Mouse (Mus musculus): ENCODE measurements at regions not wholly inside any gene's neighbourhood (a gene's known extent, or its start where the extent isn't known, plus 50 kb on each side); places are given as distances from the start of the nearest gene placed in this dataset.

DNA sequence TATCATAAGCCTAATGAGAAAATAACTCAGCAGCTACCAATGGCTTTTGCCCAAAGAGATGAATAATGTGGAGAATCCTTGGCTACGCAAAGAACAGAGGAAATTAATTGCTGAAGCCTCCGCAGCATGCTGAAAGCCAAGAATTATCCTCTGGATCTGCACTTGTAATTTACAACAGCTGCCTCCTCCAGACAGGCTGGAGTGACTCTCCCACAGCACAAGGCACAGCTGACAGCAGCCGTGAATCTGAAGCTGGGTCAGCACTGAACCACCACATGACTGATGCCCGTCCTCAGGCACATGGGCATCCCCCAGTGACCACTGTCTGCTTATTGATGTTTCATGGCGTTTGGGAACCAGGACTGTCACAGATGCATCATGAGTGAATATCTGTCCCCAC, 299.8 kb downstream of the Psat1 start:
- Histone ChIP-seq H3K27me3 (ENCODE audit: control insufficient read depth, insufficient read depth, low read length) (no peaks in the 10 kb centered on the region), H3K27ac (replicated peaks) (no peak overlapping the region), H3K4me1 (replicated peaks; ENCODE audit: control insufficient read depth, insufficient read depth) (no peaks in the 10 kb centered on the region), H3K9me3 (ENCODE audit: control insufficient read depth, low read length) (no peaks in the 10 kb centered on the region), H3K4me3 (ENCODE audit: low read depth, low read length) (no peak overlapping the region), H3K9ac (ENCODE audit: low read length) (no peak overlapping the region), H3K4me2 (replicated peaks; ENCODE audit: low read depth) (no peak overlapping the region), H3K36me3 (ENCODE audit: control insufficient read depth, insufficient read depth, low read length) (no peaks in the 10 kb centered on the region)
- WGBS, result 54% methylated on average over 5 of the region's 5 CpGs
- TF ChIP-seq EP300 (optimal IDR thresholded peaks at IDR 0.05), result no peak
- no peak for TF ChIP-seq CTCF (IDR thresholded peaks at IDR 0.05; ENCODE audit: low read depth)
- ATAC-seq (ENCODE audit: low FRiP score, low TSS enrichment) (no peak), DNase-seq (ENCODE audit: low spot score) (no peak)

DNA sequence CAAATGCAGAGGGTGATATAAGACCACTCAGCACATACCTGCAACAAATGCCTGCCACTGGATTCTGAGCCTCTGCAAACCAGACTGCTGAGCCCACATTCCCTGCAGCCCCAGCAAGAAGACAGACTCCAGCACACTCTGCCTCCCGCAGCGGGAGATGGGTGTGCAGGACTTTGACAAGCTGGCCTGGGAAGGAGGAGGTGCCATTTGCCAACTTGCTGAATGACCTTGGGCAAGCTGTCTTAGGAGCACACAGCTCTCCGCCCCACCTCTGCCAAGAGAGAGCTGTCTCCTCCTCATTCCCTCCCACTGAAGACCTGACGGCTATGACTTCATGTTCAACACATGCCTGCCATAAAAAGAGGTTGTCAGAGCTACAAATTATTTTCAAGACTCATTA, 302.4 kb downstream of the Psat1 start:
- TF ChIP-seq EP300 (optimal IDR thresholded peaks at IDR 0.05) (no peak), CTCF (IDR thresholded peaks at IDR 0.05; ENCODE audit: low read depth) (no peak)
- WGBS, result 67% methylated on average over 4 of the region's 4 CpGs
- Histone ChIP-seq H3K27ac (replicated peaks) (no peak overlapping the region), H3K4me3 (ENCODE audit: low read depth, low read length) (no peak overlapping the region), H3K36me3 (ENCODE audit: control insufficient read depth, insufficient read depth, low read length) (no peaks in the 10 kb centered on the region), H3K4me2 (replicated peaks; ENCODE audit: low read depth) (no peak overlapping the region), H3K4me1 (replicated peaks; ENCODE audit: control insufficient read depth, insufficient read depth) (no peaks in the 10 kb centered on the region), H3K9ac (ENCODE audit: low read length) (no peak overlapping the region), H3K27me3 (ENCODE audit: control insufficient read depth, insufficient read depth, low read length) (no peaks in the 10 kb centered on the region), H3K9me3 (ENCODE audit: control insufficient read depth, low read length) (no peaks in the 10 kb centered on the region)
- DNase-seq (ENCODE audit: low spot score) (no peak), ATAC-seq (ENCODE audit: low FRiP score, low TSS enrichment) (no peak)

DNA sequence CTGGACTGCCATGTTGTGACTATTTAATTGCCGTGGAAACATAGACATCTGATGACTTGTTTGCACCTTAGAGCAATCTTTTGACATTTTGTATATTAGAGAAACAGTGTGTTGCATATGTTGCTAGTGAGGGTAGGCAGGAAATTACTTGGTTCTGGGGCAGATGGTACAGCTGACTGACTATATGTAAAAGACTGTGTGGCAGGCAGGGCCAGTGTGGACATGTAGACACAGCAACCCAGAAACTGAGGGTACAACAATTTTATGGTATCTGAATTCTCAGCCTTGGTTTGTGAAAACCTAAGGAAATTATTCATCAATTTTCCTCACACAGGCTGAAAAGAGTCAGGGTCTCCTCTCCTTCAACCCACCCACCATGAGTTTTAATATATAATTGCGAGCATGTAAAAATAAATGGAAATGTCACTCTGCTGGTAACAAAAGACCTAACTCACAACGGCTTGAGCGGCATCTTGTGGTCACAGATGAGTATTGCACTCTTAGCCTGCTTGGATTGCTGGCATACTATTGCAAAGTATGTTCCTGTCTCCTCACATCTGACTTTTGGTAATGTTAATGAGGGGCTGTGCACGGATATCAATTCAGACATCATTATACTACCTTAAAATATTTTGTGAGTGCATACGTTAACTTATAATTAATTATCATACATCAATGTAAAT, 329.8 kb downstream of the Psat1 start:
- no peaks in the 10 kb centered on the region for H3K9me3 ChIP-seq (ENCODE audit: control insufficient read depth, low read length)
- no peak overlapping the region for H3K4me3 ChIP-seq (ENCODE audit: low read depth, low read length)
- H3K27me3 ChIP-seq (ENCODE audit: control insufficient read depth, insufficient read depth, low read length), result no peaks in the 10 kb centered on the region
- WGBS, result 16% methylated on average over 6 of the region's 6 CpGs
- ATAC-seq (ENCODE audit: low FRiP score, low TSS enrichment), result no peak
- H3K9ac ChIP-seq (ENCODE audit: low read length), result no peak overlapping the region
- peak; percentile 46 for DNase-seq (ENCODE audit: low spot score)
- no peak overlapping the region for H3K27ac ChIP-seq (replicated peaks)
- no peak overlapping the region for H3K4me2 ChIP-seq (replicated peaks; ENCODE audit: low read depth)
- H3K36me3 ChIP-seq (ENCODE audit: control insufficient read depth, insufficient read depth, low read length), result no peaks in the 10 kb centered on the region
- H3K4me1 ChIP-seq (replicated peaks; ENCODE audit: control insufficient read depth, insufficient read depth), result no peaks in the 10 kb centered on the region
- no peak for TF ChIP-seq EP300 (optimal IDR thresholded peaks at IDR 0.05)
- peak; percentile 94 for TF ChIP-seq CTCF (IDR thresholded peaks at IDR 0.05; ENCODE audit: low read depth)

DNA sequence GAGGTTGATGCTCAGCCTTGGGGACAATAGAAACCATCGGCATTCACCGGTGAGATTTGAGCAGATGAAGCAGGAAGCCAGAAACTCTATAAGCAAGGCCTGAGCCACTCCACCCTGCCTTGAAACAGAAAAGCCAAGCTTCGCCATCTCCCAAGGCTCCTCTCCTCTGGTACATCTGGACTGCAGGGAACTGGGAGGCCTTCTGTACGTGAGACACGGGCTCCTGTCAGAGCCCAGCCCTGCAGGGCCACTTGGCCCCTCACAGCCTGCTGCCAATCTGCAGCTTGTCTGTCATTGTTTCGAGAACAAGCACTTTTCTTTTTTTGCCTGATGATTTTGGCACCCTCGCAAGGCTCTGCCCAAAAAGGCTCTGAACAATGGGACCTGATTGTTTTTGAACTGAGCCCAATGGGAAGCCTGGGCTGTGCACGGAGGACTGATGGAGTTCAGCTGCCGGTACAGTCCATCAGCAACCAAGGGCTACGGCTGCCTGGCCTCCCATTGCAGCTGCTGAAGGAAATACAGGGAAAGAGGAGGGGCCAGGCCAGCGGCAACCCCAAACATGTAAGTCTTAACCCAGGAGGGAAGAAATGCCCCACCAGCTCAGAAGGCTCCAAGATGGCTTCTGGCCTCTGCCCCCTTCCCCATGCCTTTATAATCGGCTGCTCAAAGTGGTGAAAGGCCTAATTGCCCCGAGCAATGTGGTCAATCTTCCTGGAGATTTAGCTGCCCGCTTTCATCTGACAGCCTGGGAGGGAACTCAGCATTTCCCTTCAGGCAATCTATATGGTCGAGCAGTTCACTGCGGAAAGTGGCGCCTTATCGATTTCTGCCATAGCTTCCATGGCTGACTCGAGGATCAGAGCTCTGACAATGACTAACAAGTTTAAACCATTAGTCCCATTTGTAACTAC, 332.2 kb downstream of the Psat1 start:
- H3K27me3 ChIP-seq (ENCODE audit: control insufficient read depth, insufficient read depth, low read length), result no peaks in the 10 kb centered on the region
- H3K27ac ChIP-seq (replicated peaks), result no peak overlapping the region
- no peak overlapping the region for H3K9ac ChIP-seq (ENCODE audit: low read length)
- H3K4me3 ChIP-seq (ENCODE audit: low read depth, low read length), result no peak overlapping the region
- ATAC-seq (ENCODE audit: low FRiP score, low TSS enrichment), result no peak
- no peaks in the 10 kb centered on the region for H3K9me3 ChIP-seq (ENCODE audit: control insufficient read depth, low read length)
- H3K4me2 ChIP-seq (replicated peaks; ENCODE audit: low read depth), result no peak overlapping the region
- no peaks in the 10 kb centered on the region for H3K4me1 ChIP-seq (replicated peaks; ENCODE audit: control insufficient read depth, insufficient read depth)
- 50% methylated on average over 19 of the region's 19 CpGs for WGBS
- no peaks in the 10 kb centered on the region for H3K36me3 ChIP-seq (ENCODE audit: control insufficient read depth, insufficient read depth, low read length)
- no peak for TF ChIP-seq EP300 (optimal IDR thresholded peaks at IDR 0.05)
- no peak for TF ChIP-seq CTCF (IDR thresholded peaks at IDR 0.05; ENCODE audit: low read depth)
- no peak for DNase-seq (ENCODE audit: low spot score)

DNA sequence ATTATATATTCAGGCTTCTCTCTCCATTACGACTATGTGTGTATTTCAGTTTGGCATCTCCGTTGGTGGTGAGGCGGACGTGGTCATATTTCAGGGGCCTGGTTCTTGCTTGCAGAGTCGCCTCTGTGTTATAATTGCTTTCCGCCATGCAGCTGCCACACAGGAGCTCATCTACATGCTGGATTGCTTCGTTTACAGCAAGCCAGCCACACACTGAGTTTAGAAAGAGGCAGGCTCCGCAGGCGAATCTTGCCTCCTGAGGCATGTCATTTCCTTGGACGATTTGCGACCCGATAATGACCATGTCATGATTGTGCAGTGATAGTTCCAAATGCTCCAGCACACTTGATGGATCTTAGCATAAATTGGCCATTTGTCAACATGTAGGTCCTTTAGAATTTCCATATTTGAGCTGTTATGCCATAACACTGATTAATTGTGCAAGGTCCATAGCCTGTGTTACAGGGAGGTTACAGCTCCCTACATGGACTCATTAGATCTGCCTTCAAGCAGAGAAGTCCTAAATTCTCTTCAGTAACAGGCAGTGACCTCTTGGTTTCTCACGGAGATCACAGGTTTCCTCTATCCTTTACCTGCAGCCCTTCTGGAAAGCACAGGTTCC, 335.9 kb downstream of the Psat1 start:
- H3K27me3 ChIP-seq (ENCODE audit: control insufficient read depth, insufficient read depth, low read length), result no peaks in the 10 kb centered on the region
- no peaks in the 10 kb centered on the region for H3K36me3 ChIP-seq (ENCODE audit: control insufficient read depth, insufficient read depth, low read length)
- H3K4me3 ChIP-seq (ENCODE audit: low read depth, low read length), result no peak overlapping the region
- H3K4me1 ChIP-seq (replicated peaks; ENCODE audit: control insufficient read depth, insufficient read depth), result no peaks in the 10 kb centered on the region
- H3K27ac ChIP-seq (replicated peaks), result no peak overlapping the region
- no peaks in the 10 kb centered on the region for H3K9me3 ChIP-seq (ENCODE audit: control insufficient read depth, low read length)
- ATAC-seq (ENCODE audit: low FRiP score, low TSS enrichment), result no peak
- no peak for TF ChIP-seq EP300 (optimal IDR thresholded peaks at IDR 0.05)
- no peak for TF ChIP-seq CTCF (IDR thresholded peaks at IDR 0.05; ENCODE audit: low read depth)
- H3K9ac ChIP-seq (ENCODE audit: low read length), result no peak overlapping the region
- DNase-seq (ENCODE audit: low spot score), result no peak
- WGBS, result 67% methylated on average over 13 of the region's 13 CpGs
- no peak overlapping the region for H3K4me2 ChIP-seq (replicated peaks; ENCODE audit: low read depth)

Measured in stomach, postnatal 0 days (tissue).